16 mouse cellular contexts compared by ENCODE assay signal in the genomic region with DNA sequence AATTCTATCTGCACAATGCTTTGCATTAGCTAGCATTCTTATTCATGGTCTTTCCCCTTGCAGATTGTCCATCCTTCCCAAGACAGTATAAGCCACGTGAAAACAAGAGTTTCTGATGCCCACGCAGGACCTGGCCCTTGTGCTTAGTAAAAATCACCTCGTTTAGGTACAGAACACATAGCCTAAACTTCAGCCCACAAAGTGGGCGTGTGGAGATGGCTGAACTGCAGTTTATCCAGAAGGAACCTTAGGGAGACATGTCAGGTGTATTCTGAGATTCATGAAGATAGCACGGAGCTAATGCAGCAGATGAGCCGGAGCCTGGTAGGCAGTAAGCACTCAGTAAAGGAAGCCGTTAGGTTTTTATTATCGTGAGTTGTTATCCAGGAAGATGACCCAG. TPM values are rescaled to one million over a fixed set of nuclear protein-coding genes. Genes with fewer than 3 reads are reported as not detected.
DNase-seq lines count a peak whose midpoint lies in the region; ATAC-seq and TF ChIP-seq lines count a peak whose summit lies in the region.
"Had no signal": no experiment of that assay in that cellular context is flagged by ENCODE, and none has a peak within 500 bp of the region (broad histone marks: within the 10 kb centered on the region; RNA-seq: fewer than 3 reads in every experiment).

No protein-coding gene starts in this region.

- H3K27ac ChIP-seq in kidney, postnatal 0 days: no peak overlapping the region
- 0 out of 2 replicates have a peak overlapping the region, but pooled peaks have one; percentile 47 for H3K27ac ChIP-seq in forebrain, embryonic 12.5 days
- H3K27ac ChIP-seq in hindbrain, postnatal 0 days: 0 out of 2 replicates have a peak overlapping the region, but pooled peaks have one; percentile 46
- H3K27ac ChIP-seq in midbrain, embryonic 15.5 days: peak overlapping the region; percentile 79
- H3K27ac ChIP-seq: embryonic facial prominence, embryonic 15.5 days had no signal

- no peak for TF ChIP-seq CTCF in kidney, postnatal 0 days (IDR thresholded peaks at IDR 0.05; ENCODE audit: low read depth)
- TF ChIP-seq CTCF in hindbrain, postnatal 0 days (IDR thresholded peaks at IDR 0.05; ENCODE audit: low read depth): no peak

- H3K27me3 ChIP-seq in kidney, postnatal 0 days (ENCODE audit: insufficient read depth, low read length): no peaks in the 10 kb centered on the region
- no peaks in the 10 kb centered on the region; the same call in 1 of the 2 replicates for H3K27me3 ChIP-seq in forebrain, embryonic 12.5 days
- H3K27me3 ChIP-seq in hindbrain, postnatal 0 days (ENCODE audit: insufficient read depth, low read length): no peaks in the 10 kb centered on the region
- H3K27me3 ChIP-seq in midbrain, embryonic 15.5 days (replicated peaks): no peaks in the 10 kb centered on the region
- H3K27me3 ChIP-seq: embryonic facial prominence, embryonic 15.5 days had no signal

- no peaks in the 10 kb centered on the region for H3K9me3 ChIP-seq in kidney, postnatal 0 days (replicated peaks; ENCODE audit: low read length)
- H3K9me3 ChIP-seq in forebrain, embryonic 12.5 days: no peaks in the 10 kb centered on the region
- no peaks in the 10 kb centered on the region for H3K9me3 ChIP-seq in hindbrain, postnatal 0 days (ENCODE audit: low read length)
- no peaks in the 10 kb centered on the region for H3K9me3 ChIP-seq in midbrain, embryonic 15.5 days
- H3K9me3 ChIP-seq: embryonic facial prominence, embryonic 15.5 days had no signal

- 47% methylated on average over 8 of the region's 8 CpGs for WGBS in kidney, postnatal 0 days
- 47% methylated on average over 8 of the region's 8 CpGs for WGBS in forebrain, embryonic 12.5 days
- 41% methylated on average over 8 of the region's 8 CpGs for WGBS in hindbrain, postnatal 0 days
- 36% methylated on average over 8 of the region's 8 CpGs for WGBS in midbrain, embryonic 15.5 days

- ATAC-seq in kidney, postnatal 0 days (replicated peaks; ENCODE audit: low FRiP score, low read depth): no peak
- 0 out of 2 replicates have a peak, but pooled peaks have one; percentile 10 for ATAC-seq in forebrain, embryonic 12.5 days (ENCODE audit: low FRiP score)
- ATAC-seq in hindbrain, postnatal 0 days: no peak
- ATAC-seq in midbrain, embryonic 15.5 days (replicated peaks): no peak

- H3K4me1 ChIP-seq in kidney, postnatal 0 days (replicated peaks; ENCODE audit: insufficient read depth, low read length): 0 out of 2 replicates have a peak, but pooled peaks cover 3% of the 10 kb centered on the region
- H3K4me1 ChIP-seq in forebrain, embryonic 12.5 days: peaks cover 17% of the 10 kb centered on the region
- H3K4me1 ChIP-seq in hindbrain, postnatal 0 days (ENCODE audit: insufficient read depth, low read length): no peaks in the 10 kb centered on the region
- peaks cover 16% of the 10 kb centered on the region for H3K4me1 ChIP-seq in midbrain, embryonic 15.5 days

- DNase-seq in kidney, postnatal 0 days (ENCODE audit: low spot score): no peak
- DNase-seq in kidney, postnatal 4 days: no peak
- no peak for DNase-seq in hindbrain, postnatal 0 days (ENCODE audit: low spot score)
- DNase-seq in spleen, postnatal 14 days (ENCODE audit: low spot score in 2 of 2): no peak
- DNase-seq in thymus, postnatal 4 days: no peak
- DNase-seq in kidney, adult 9 months: no peak
- DNase-seq: adrenal gland, adult 8-10 months; cerebellum, adult 11 months; gastrocnemius, postnatal 10 days; kidney, adult 8-10 months; left cerebral cortex, postnatal 4 days had no signal

- H3K9ac ChIP-seq in kidney, postnatal 0 days (ENCODE audit: low read depth, low read length): peak overlapping the region; percentile 19; the same call in 1 of the 2 replicates
- H3K9ac ChIP-seq in forebrain, embryonic 12.5 days: no peak overlapping the region
- H3K9ac ChIP-seq in hindbrain, postnatal 0 days (replicated peaks; ENCODE audit: low read length): no peak overlapping the region
- H3K9ac ChIP-seq in midbrain, embryonic 15.5 days: peak overlapping the region; percentile 18; the same call in 1 of the 2 replicates
- H3K9ac ChIP-seq: embryonic facial prominence, embryonic 15.5 days had no signal

- peak overlapping the region; percentile 11; the same call in 1 of the 2 replicates for H3K4me2 ChIP-seq in kidney, postnatal 0 days (ENCODE audit: low read length)
- peak overlapping the region; percentile 40 for H3K4me2 ChIP-seq in forebrain, embryonic 12.5 days
- no peak overlapping the region for H3K4me2 ChIP-seq in hindbrain, postnatal 0 days (ENCODE audit: low read depth, low read length)
- H3K4me2 ChIP-seq in midbrain, embryonic 15.5 days: peak overlapping the region; percentile 40
- H3K4me2 ChIP-seq: embryonic facial prominence, embryonic 15.5 days had no signal

- H3K36me3 ChIP-seq in kidney, postnatal 0 days (ENCODE audit: insufficient read depth, low read length): no peaks in the 10 kb centered on the region
- H3K36me3 ChIP-seq in forebrain, embryonic 12.5 days (replicated peaks): no peaks in the 10 kb centered on the region
- no peaks in the 10 kb centered on the region for H3K36me3 ChIP-seq in hindbrain, postnatal 0 days (ENCODE audit: insufficient read depth, low read length)
- no peaks in the 10 kb centered on the region for H3K36me3 ChIP-seq in midbrain, embryonic 15.5 days (replicated peaks)
- H3K36me3 ChIP-seq: embryonic facial prominence, embryonic 15.5 days had no signal

- H3K4me3 ChIP-seq in kidney, postnatal 0 days (replicated peaks; ENCODE audit: low read depth, low read length): no peak overlapping the region
- H3K4me3 ChIP-seq in forebrain, embryonic 12.5 days (replicated peaks): no peak overlapping the region
- no peak overlapping the region for H3K4me3 ChIP-seq in hindbrain, postnatal 0 days (ENCODE audit: low read length)
- H3K4me3 ChIP-seq in midbrain, embryonic 15.5 days: no peak overlapping the region
- H3K4me3 ChIP-seq: embryonic facial prominence, embryonic 15.5 days had no signal

RNA-seq across cellular contexts. Expression of a gene that starts 23.7 kb away (rescaled TPM):
- polyA plus RNA-seq in kidney, postnatal 0 days (2015; fragmentation: Nextera tagmentation; extraction: Ambion mirVana): 4.1 and 4.3 TPM in 2 replicates
- 9.3 and 11.5 TPM in 2 replicates for polyA plus RNA-seq in forebrain, embryonic 12.5 days (2016; fragmentation: Nextera tagmentation; extraction: Ambion mirVana)
- total RNA-seq in hindbrain, postnatal 0 days (2014; rRNA removed): 92.6 and 96.2 TPM in 2 replicates
- polyA plus RNA-seq in hindbrain, postnatal 0 days (2015; fragmentation: Nextera tagmentation; extraction: Ambion mirVana): 27.5 and 31.0 TPM in 2 replicates
- 23.5 and 26.1 TPM in 2 replicates for polyA plus RNA-seq in midbrain, embryonic 15.5 days (2015; fragmentation: Nextera tagmentation; extraction: Ambion mirVana)

RNA-seq across cellular contexts. Expression of a gene that starts 34.3 kb away (rescaled TPM):
- 12.1 and 12.4 TPM in 2 replicates for polyA plus RNA-seq in kidney, postnatal 0 days (2015; fragmentation: Nextera tagmentation; extraction: Ambion mirVana)
- polyA plus RNA-seq in forebrain, embryonic 12.5 days (2016; fragmentation: Nextera tagmentation; extraction: Ambion mirVana): 13.7 and 14.2 TPM in 2 replicates
- total RNA-seq in hindbrain, postnatal 0 days (2014; rRNA removed): 11.4 and 13.3 TPM in 2 replicates
- polyA plus RNA-seq in hindbrain, postnatal 0 days (2015; fragmentation: Nextera tagmentation; extraction: Ambion mirVana): 8.8 and 10.6 TPM in 2 replicates
- polyA plus RNA-seq in midbrain, embryonic 15.5 days (2015; fragmentation: Nextera tagmentation; extraction: Ambion mirVana): 10.1 and 10.2 TPM in 2 replicates

RNA-seq across cellular contexts. Expression of a gene that starts 59.1 kb away (rescaled TPM):
- 0.18 and 0.26 TPM in 2 replicates for polyA plus RNA-seq in kidney, postnatal 0 days (2015; fragmentation: Nextera tagmentation; extraction: Ambion mirVana)
- polyA plus RNA-seq in forebrain, embryonic 12.5 days (2016; fragmentation: Nextera tagmentation; extraction: Ambion mirVana): 0.19 and 0.22 TPM in 2 replicates
- 0.93 TPM in 1 of 2 replicates, not detected in the other for total RNA-seq in hindbrain, postnatal 0 days (2014; rRNA removed)
- polyA plus RNA-seq in hindbrain, postnatal 0 days (2015; fragmentation: Nextera tagmentation; extraction: Ambion mirVana): 0.08 and 0.09 TPM in 2 replicates
- polyA plus RNA-seq in midbrain, embryonic 15.5 days (2015; fragmentation: Nextera tagmentation; extraction: Ambion mirVana): 0.18 and 0.23 TPM in 2 replicates
- total RNA-seq: megakaryocyte-erythroid progenitor cell, adult 5-6 weeks; MEL had no signal

Comparison
In these comparisons a context has a peak if more than half of its experiments do, and no peak if none do; other contexts are left out.
1. H3K9ac ChIP-seq: peak in kidney, postnatal 0 days (single experiment) and midbrain, embryonic 15.5 days (single experiment); none in forebrain, embryonic 12.5 days (single experiment) and hindbrain, postnatal 0 days (single experiment).